Mouse (Mus musculus) CH12.LX (cell line): ENCODE data around the gene Gstm6.

Experiments
- EP300 ChIP-seq: IDR thresholded peaks from 2 replicates; pipeline ENCODE4 v1.6.1; 2011; ENCODE audit warnings: low read length, improper control_type of control experiment
- HCFC1 ChIP-seq: IDR thresholded peaks from 2 replicates; pipeline ENCODE4 v1.6.1; 2012; ENCODE audit warnings: low read depth, mild to moderate bottlenecking, inconsistent platforms, low read length, improper control_type of control experiment
- JUN ChIP-seq: IDR thresholded peaks from 2 replicates; pipeline ENCODE4 v1.6.1; 2011; ENCODE audit warnings: low read depth, mild to moderate bottlenecking, low read length, improper control_type of control experiment, moderate library complexity; ENCODE audit not compliant: insufficient read depth
- POLR2A ChIP-seq: IDR thresholded peaks from 2 replicates; pipeline ENCODE4 v1.6.1; 2011; ENCODE audit warnings: low read depth, mild to moderate bottlenecking, improper control_type of control experiment, low read length
- TBP ChIP-seq: conservative IDR thresholded peaks from 2 replicates; pipeline ENCODE4 v1.6.1; 2011; ENCODE audit warnings: low read depth, low read length, improper control_type of control experiment
- USF1 ChIP-seq: IDR thresholded peaks from 2 replicates; pipeline ENCODE4 v1.6.1; 2014; ENCODE audit warnings: low read depth, mild to moderate bottlenecking, inconsistent platforms, low read length, improper control_type of control experiment

- TF ChIP-seq POLR2A (no peak), JUN (no peak), HCFC1 (no peak), EP300 (no peak), USF1 (no peak), TBP (no peak)
Observed at GRCm38 (mm10) chr3:107950531-107950930, 7.0 kb upstream of the Gstm6 start.
